9 mouse cellular contexts compared by ENCODE assay signal in the genomic region with DNA sequence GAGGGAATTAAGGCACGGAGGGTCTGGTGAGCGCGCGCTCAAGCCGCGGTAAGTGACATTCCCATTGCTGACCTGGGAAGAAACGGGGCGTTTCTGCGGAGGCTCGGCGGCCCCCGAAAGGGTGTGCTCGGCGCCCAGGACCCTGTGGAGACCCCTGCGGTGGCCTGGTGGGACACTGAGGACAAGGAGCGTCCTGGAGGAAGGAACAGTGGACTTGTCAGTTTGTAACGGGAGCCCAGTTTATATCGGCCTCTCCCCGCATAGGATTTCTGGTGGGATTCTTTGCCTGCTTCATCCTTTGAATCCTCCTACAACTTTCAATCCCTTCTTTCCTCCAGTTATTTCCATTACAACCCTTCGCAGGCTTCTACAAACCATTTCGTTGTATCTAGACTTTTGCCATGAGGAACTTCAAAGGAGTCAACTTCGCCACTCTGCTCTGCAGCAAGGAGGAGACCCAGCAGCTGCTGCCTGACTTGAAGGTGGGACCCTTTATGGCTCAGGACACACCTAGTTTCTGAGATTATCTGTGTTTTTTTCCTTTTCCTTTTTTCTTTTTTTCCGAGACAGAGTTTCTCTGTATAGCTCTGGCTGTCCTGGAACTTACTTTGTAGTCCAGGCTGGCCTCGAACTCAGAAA. TPM values are rescaled to one million over a fixed set of nuclear protein-coding genes. Genes with fewer than 3 reads are reported as not detected.
A peak's percentile ranks its signal among the peaks of the same experiment; 100 is the strongest.
DNase-seq lines count a peak whose midpoint lies in the region; ATAC-seq and TF ChIP-seq lines count a peak whose summit lies in the region.
"Had no signal": no experiment of that assay in that cellular context is flagged by ENCODE, and none has a peak within 500 bp of the region (broad histone marks: within the 10 kb centered on the region; RNA-seq: fewer than 3 reads in every experiment).

No protein-coding gene starts in this region.

- TF ChIP-seq POLR2A in cortical plate, adult 2 months (IDR thresholded peaks at IDR 0.05; ENCODE audit: extremely low read depth, insufficient read depth, low read length) = no peak
- no peak for TF ChIP-seq POLR2A in myocyte (IDR thresholded peaks at IDR 0.05; ENCODE audit: insufficient read length, low read depth)

- peaks cover 34% of the 10 kb centered on the region for H3K36me3 ChIP-seq in intestine, embryonic 14.5 days (ENCODE audit: control insufficient read depth, insufficient read depth, low read length)
- H3K36me3 ChIP-seq in myocyte (ENCODE audit: control insufficient read depth, insufficient read depth) = peaks cover 16% of the 10 kb centered on the region

- H3K27ac ChIP-seq in layer of hippocampus, adult 2 months = no peak overlapping the region
- H3K27ac ChIP-seq in cortical plate, adult 2 months (ENCODE audit: insufficient read depth, low read length) = no peak overlapping the region
- no peak overlapping the region for H3K27ac ChIP-seq in intestine, embryonic 14.5 days (ENCODE audit: low read depth)

- ATAC-seq in intestine, embryonic 14.5 days (replicated peaks; ENCODE audit: low FRiP score, low TSS enrichment, low read depth) = peak; percentile 34
- ATAC-seq in inflammation-experienced regulatory T-cells, adult 6 months = no peak

- 4% methylated on average over 24 of the region's 24 CpGs for WGBS in intestine, embryonic 14.5 days

- H3K9ac ChIP-seq in intestine, embryonic 14.5 days (ENCODE audit: low read length) = peak overlapping the region; percentile 44

- no peak for DNase-seq in layer of hippocampus, adult 2 months (ENCODE audit: low spot score in 2 of 2)
- no peak for DNase-seq in layer of hippocampus, adult 9-10 months (ENCODE audit: low spot score)
- DNase-seq in intestine, embryonic 14.5 days (ENCODE audit: low spot score) = no peak
- DNase-seq in adrenal gland, postnatal 25 days = no peak
- no peak for DNase-seq in cerebellum, postnatal 25 days

- H3K79me2 ChIP-seq in myocyte (ENCODE audit: control insufficient read depth, insufficient read depth) = peaks cover 24% of the 10 kb centered on the region

- H3K4me2 ChIP-seq in intestine, embryonic 14.5 days (ENCODE audit: low read length) = peak overlapping the region; percentile 81
- H3K4me2 ChIP-seq in myocyte (ENCODE audit: low read depth) = peak overlapping the region; percentile 99

- no peaks in the 10 kb centered on the region for H3K9me3 ChIP-seq in intestine, embryonic 14.5 days (ENCODE audit: control insufficient read depth, low read length)

- no peaks in the 10 kb centered on the region for H3K27me3 ChIP-seq in intestine, embryonic 14.5 days (replicated peaks; ENCODE audit: control insufficient read depth, insufficient read depth, low read length)
- H3K27me3 ChIP-seq in myocyte (ENCODE audit: control insufficient read depth, insufficient read depth, insufficient read length) = no peaks in the 10 kb centered on the region

- H3K4me3 ChIP-seq in layer of hippocampus, adult 2 months = peak overlapping the region; percentile 75
- H3K4me3 ChIP-seq in cortical plate, adult 2 months (ENCODE audit: insufficient read depth, low read length) = peak overlapping the region; percentile 36
- H3K4me3 ChIP-seq in intestine, embryonic 14.5 days (ENCODE audit: low read depth, low read length) = peak overlapping the region; percentile 79
- peak overlapping the region; percentile 75 for H3K4me3 ChIP-seq in myocyte

- no peaks in the 10 kb centered on the region; the same call in 1 of the 2 replicates for H3K4me1 ChIP-seq in cortical plate, adult 2 months (ENCODE audit: control insufficient read depth, insufficient read depth, low read length)
- H3K4me1 ChIP-seq in intestine, embryonic 14.5 days (replicated peaks; ENCODE audit: control insufficient read depth, insufficient read depth, low read length) = peaks cover 8% of the 10 kb centered on the region; the same call in 1 of the 2 replicates

- peak overlapping the region; percentile 38 for H3ac ChIP-seq in myocyte (ENCODE audit: control insufficient read depth, insufficient read length)

- TF ChIP-seq CTCF in layer of hippocampus, adult 2 months (conservative IDR thresholded peaks at IDR 0.05) = no peak
- no peak for TF ChIP-seq CTCF in cortical plate, adult 2 months (IDR thresholded peaks at IDR 0.05; ENCODE audit: extremely low read depth, insufficient read depth, low read length)

TF ChIP-seq in myocyte, 11 proteins besides CTCF, POLR2A, EP300 and RAD21:
- TF ChIP-seq SRF (IDR thresholded peaks at IDR 0.05; ENCODE audit: control insufficient read depth, insufficient read length, low read depth) (peak; percentile 1), USF1 (IDR thresholded peaks at IDR 0.05; ENCODE audit: low read depth) (no peak), TCF3 (IDR thresholded peaks at IDR 0.05; ENCODE audit: insufficient read length, low read depth) (no peak), MYOD1 (IDR thresholded peaks at IDR 0.05; ENCODE audit: control insufficient read depth in 1 of 3, insufficient read length in 2 of 3, low read depth in 2 of 3) (peak in 1 of 3 experiments; percentile 0), TCF12 (IDR thresholded peaks at IDR 0.05; ENCODE audit: insufficient read depth, poor library complexity, severe bottlenecking) (no peak), E2F4 (IDR thresholded peaks at IDR 0.05; ENCODE audit: insufficient read depth) (no peak), MYOG (IDR thresholded peaks at IDR 0.05; ENCODE audit: control insufficient read depth in 1 of 3, insufficient read depth in 1 of 3, insufficient read length in 2 of 3, low read depth in 2 of 3) (no peak), REST (IDR thresholded peaks at IDR 0.05; ENCODE audit: insufficient read depth, insufficient read length) (no peak), MAX (IDR thresholded peaks at IDR 0.05; ENCODE audit: low read depth) (no peak), POLR2AphosphoS2 (IDR thresholded peaks at IDR 0.05; ENCODE audit: insufficient read length, low read depth) (no peak), CEBPB (IDR thresholded peaks at IDR 0.05; ENCODE audit: insufficient read depth, poor library complexity, severe bottlenecking) (no peak)

RNA-seq across cellular contexts. Expression of gene Espl1, which starts 0.4 kb away (rescaled TPM):
- 1 to 10 TPM; 1.7 to 2.1 TPM for total RNA-seq in layer of hippocampus, adult 2 months (2021)
- 0.52 and 1.6 TPM in 2 replicates for polyA plus RNA-seq in cortical plate, adult 2 months (2012; rRNA removed)
- polyA plus RNA-seq in intestine, embryonic 14.5 days (2014; fragmentation: Nextera tagmentation; extraction: Ambion mirVana) = 28.0 and 33.0 TPM in 2 replicates
- polyA plus RNA-seq in myocyte (2012; fragmentation: generic; extraction: Trizol) = 16.7 TPM
- total RNA-seq in adrenal gland, postnatal 25 days (2021) = 4.1 and 6.3 TPM in 2 replicates
- 10 to 100 TPM in 1 of 3 experiments, 1 to 10 TPM in 2; 1.9 to 17.9 (median 3.2) TPM for polyA plus RNA-seq in inflammation-experienced regulatory T-cells, adult 6 months (2017; shearing (Covaris generic))

RNA-seq across cellular contexts. Expression of gene Mfsd5, which starts 17.2 kb away (rescaled TPM):
- total RNA-seq in layer of hippocampus, adult 2 months (2021) = 10 to 100 TPM; 34.2 to 40.9 TPM
- 54.0 and 55.5 TPM in 2 replicates for polyA plus RNA-seq in cortical plate, adult 2 months (2012; rRNA removed)
- 65.3 and 67.1 TPM in 2 replicates for polyA plus RNA-seq in intestine, embryonic 14.5 days (2014; fragmentation: Nextera tagmentation; extraction: Ambion mirVana)
- polyA plus RNA-seq in myocyte (2012; fragmentation: generic; extraction: Trizol) = 83.3 TPM
- total RNA-seq in adrenal gland, postnatal 25 days (2021) = 36.3 and 36.7 TPM in 2 replicates
- 10 to 100 TPM; 30.8 to 33.1 (median 31.8) TPM for polyA plus RNA-seq in inflammation-experienced regulatory T-cells, adult 6 months (2017; shearing (Covaris generic))

RNA-seq across cellular contexts. Expression of gene Gm9918, which starts 26.1 kb away (rescaled TPM):
- not detected for total RNA-seq in layer of hippocampus, adult 2 months (2021)
- 0.04 and 0.15 TPM in 2 replicates for polyA plus RNA-seq in cortical plate, adult 2 months (2012; rRNA removed)
- polyA plus RNA-seq in intestine, embryonic 14.5 days (2014; fragmentation: Nextera tagmentation; extraction: Ambion mirVana) = 0.11 and 0.19 TPM in 2 replicates
- not detected for polyA plus RNA-seq in myocyte (2012; fragmentation: generic; extraction: Trizol)
- total RNA-seq in adrenal gland, postnatal 25 days (2021) = 0.15 TPM in 1 of 2 replicates, not detected in the other
- polyA plus RNA-seq in inflammation-experienced regulatory T-cells, adult 6 months (2017; shearing (Covaris generic)) = not detected
- total RNA-seq: left cerebral cortex, postnatal 25 days had no signal

RNA-seq across cellular contexts. Expression of gene Pfdn5, which starts 29.4 kb away (rescaled TPM):
- total RNA-seq in layer of hippocampus, adult 2 months (2021) = 100 to 1,000 TPM; 433 to 437 TPM
- polyA plus RNA-seq in cortical plate, adult 2 months (2012; rRNA removed) = 466 and 495 TPM in 2 replicates
- 450 and 456 TPM in 2 replicates for polyA plus RNA-seq in intestine, embryonic 14.5 days (2014; fragmentation: Nextera tagmentation; extraction: Ambion mirVana)
- 476 TPM for polyA plus RNA-seq in myocyte (2012; fragmentation: generic; extraction: Trizol)
- 379 TPM in 2 replicates for total RNA-seq in adrenal gland, postnatal 25 days (2021)
- polyA plus RNA-seq in inflammation-experienced regulatory T-cells, adult 6 months (2017; shearing (Covaris generic)) = 1,000 to 10,000 TPM in 2 of 3 experiments, 100 to 1,000 TPM in 1; 936 to 1,841 (median 1,443) TPM

RNA-seq across cellular contexts. Expression of gene Myg1, which starts 35.0 kb away (rescaled TPM):
- total RNA-seq in layer of hippocampus, adult 2 months (2021) = 10 to 100 TPM; 61.0 to 70.2 TPM
- polyA plus RNA-seq in cortical plate, adult 2 months (2012; rRNA removed) = 87.0 and 92.7 TPM in 2 replicates
- 104 and 120 TPM in 2 replicates for polyA plus RNA-seq in intestine, embryonic 14.5 days (2014; fragmentation: Nextera tagmentation; extraction: Ambion mirVana)
- 97.0 TPM for polyA plus RNA-seq in myocyte (2012; fragmentation: generic; extraction: Trizol)
- 72.4 and 77.8 TPM in 2 replicates for total RNA-seq in adrenal gland, postnatal 25 days (2021)
- polyA plus RNA-seq in inflammation-experienced regulatory T-cells, adult 6 months (2017; shearing (Covaris generic)) = 100 to 1,000 TPM; 102 to 153 (median 123) TPM
